Mouse (Mus musculus) stomach, postnatal 0 days (tissue): ENCODE data around the gene Rpl18a.

Experiments used
- CTCF ChIP-seq: IDR thresholded peaks from 2 replicates; pipeline ENCODE4 v1.5.1; 2016; ENCODE audit warnings: antibody characterized with exemption, low read depth, mild to moderate bottlenecking, moderate library complexity
- EP300 ChIP-seq: optimal IDR thresholded peaks from 2 replicates; pipeline ENCODE3; 2016; ENCODE audit warnings: antibody characterized with exemption

GRCm38 (mm10) chr8:70905463-70905830 is 8.2 kb upstream of the Rpl18a start:
- no peak for TF ChIP-seq CTCF
- TF ChIP-seq EP300: no peak
